Mouse (Mus musculus): ENCODE results near the gene Skiv2l. TPM values are rescaled to one million over a fixed set of nuclear protein-coding genes. Genes with fewer than 3 reads are reported as not detected.

Skiv2l gene
- polyA plus RNA-seq (2012; rRNA removed): 58.2 and 69.5 TPM in 2 replicates

GRCm38 (mm10) chr17:34849722-34850516 lies at the start of gene Skiv2l, which contains the start of gene Nelfe:
TSS of gene Skiv2l (minus strand) at chr17:34850210.
TSS of gene Nelfe (plus strand) at chr17:34850391.
- 2% methylated on average over 65 of the region's 65 CpGs for WGBS
- Histone ChIP-seq H3K4me3 (ENCODE audit: insufficient read depth, low read depth, low read length) (peak within 1 kb of the TSS; percentile 71), H3K36me3 (ENCODE audit: control insufficient read depth, insufficient read depth, low read length) (no peaks in the 10 kb centered on the region), H3K4me1 (ENCODE audit: control insufficient read depth, insufficient read depth, low read length) (peaks cover 7% of the 10 kb centered on the region; the same call in 1 of the 2 replicates), H3K27me3 (replicated peaks; ENCODE audit: control insufficient read depth, insufficient read depth, low read length) (no peaks in the 10 kb centered on the region), H3K27ac (ENCODE audit: insufficient read depth, low read depth, low read length) (peak within 1 kb of the TSS; percentile 10; the same call in 1 of the 2 replicates)
- no peak for TF ChIP-seq POLR2A (IDR thresholded peaks at IDR 0.05; ENCODE audit: low read depth, low read length)
- 0 out of 2 replicates have a peak, but pooled peaks have one; percentile 19 for TF ChIP-seq CTCF (conservative IDR thresholded peaks at IDR 0.05; ENCODE audit: insufficient read depth, insufficient read length, low read depth, low read length)
- DNase-seq: peak; percentile 98

- Histone ChIP-seq H3K36me3 (ENCODE audit: control insufficient read depth, insufficient read depth, low read length) (no peaks in the 10 kb centered on the region; the same call in 1 of the 2 replicates), H3K27ac (ENCODE audit: insufficient read depth, low read depth, low read length) (peak overlapping the region; percentile 85), H3K27me3 (replicated peaks; ENCODE audit: control insufficient read depth, insufficient read depth, low read length) (no peaks in the 10 kb centered on the region), H3K4me1 (ENCODE audit: control insufficient read depth, insufficient read depth, low read length) (no peaks in the 10 kb centered on the region), H3K4me3 (ENCODE audit: insufficient read depth, low read depth, low read length) (peak overlapping the region; percentile 89)
- WGBS: under 1% methylated on average over 35 of the region's 45 CpGs
- TF ChIP-seq POLR2A (IDR thresholded peaks at IDR 0.05; ENCODE audit: low read depth, low read length): no peak
- no peak for TF ChIP-seq CTCF (conservative IDR thresholded peaks at IDR 0.05; ENCODE audit: insufficient read depth, insufficient read length, low read depth, low read length)
- DNase-seq: peak; percentile 68
These were observed 49.3 kb upstream of the Skiv2l start for GRCm38 (mm10) chr17:34899053-34899889.

- TF ChIP-seq POLR2A (IDR thresholded peaks at IDR 0.05; ENCODE audit: low read depth, low read length) (no peak), CTCF (conservative IDR thresholded peaks at IDR 0.05; ENCODE audit: insufficient read depth, insufficient read length, low read depth, low read length) (no peak)
- DNase-seq: peak; percentile 19
- WGBS: 0% methylated on average over 29 of the region's 47 CpGs
These were observed 48.7 kb upstream of the Skiv2l start for GRCm38 (mm10) chr17:34898706-34899052.

GRCm38 (mm10) chr17:34898160-34898586 lies 48.2 kb upstream of the Skiv2l start, which contains the start of the genes C2 and Ehmt2:
TSS of gene C2 (minus strand) at chr17:34898265.
TSS of gene Ehmt2 (plus strand) at chr17:34898469.
- Histone ChIP-seq H3K27me3 (replicated peaks; ENCODE audit: control insufficient read depth, insufficient read depth, low read length) (no peaks in the 10 kb centered on the region), H3K4me3 (ENCODE audit: insufficient read depth, low read depth, low read length) (peak within 1 kb of the TSS; percentile 89), H3K36me3 (ENCODE audit: control insufficient read depth, insufficient read depth, low read length) (no peaks in the 10 kb centered on the region; the same call in 1 of the 2 replicates), H3K4me1 (ENCODE audit: control insufficient read depth, insufficient read depth, low read length) (no peaks in the 10 kb centered on the region; the same call in 1 of the 2 replicates), H3K27ac (ENCODE audit: insufficient read depth, low read depth, low read length) (peak within 1 kb of the TSS; percentile 87)
- no peak for TF ChIP-seq CTCF (conservative IDR thresholded peaks at IDR 0.05; ENCODE audit: insufficient read depth, insufficient read length, low read depth, low read length)
- TF ChIP-seq POLR2A (IDR thresholded peaks at IDR 0.05; ENCODE audit: low read depth, low read length): no peak
- under 1% methylated on average over 27 of the region's 44 CpGs for WGBS
- peak; percentile 87 for DNase-seq

More at GRCm38 (mm10) chr17:34898706-34899052, 48.7 kb upstream of the Skiv2l start:
- Histone ChIP-seq H3K27me3 (replicated peaks; ENCODE audit: control insufficient read depth, insufficient read depth, low read length) (no peaks in the 10 kb centered on the region), H3K4me1 (ENCODE audit: control insufficient read depth, insufficient read depth, low read length) (no peaks in the 10 kb centered on the region; the same call in 1 of the 2 replicates), H3K36me3 (ENCODE audit: control insufficient read depth, insufficient read depth, low read length) (no peaks in the 10 kb centered on the region; the same call in 1 of the 2 replicates), H3K27ac (ENCODE audit: insufficient read depth, low read depth, low read length) (no peak overlapping the region), H3K4me3 (ENCODE audit: insufficient read depth, low read depth, low read length) (peak overlapping the region; percentile 89)

- no peaks in the 10 kb centered on the region; the same call in 1 of the 2 replicates for H3K36me3 ChIP-seq (ENCODE audit: control insufficient read depth, insufficient read depth, low read length)
- peak overlapping the region; percentile 87 for H3K27ac ChIP-seq (ENCODE audit: insufficient read depth, low read depth, low read length)
- DNase-seq: peak; percentile 47
- H3K4me3 ChIP-seq (ENCODE audit: insufficient read depth, low read depth, low read length): peak overlapping the region; percentile 89
- WGBS: 17% methylated on average over 10 of the region's 10 CpGs
- no peaks in the 10 kb centered on the region; the same call in 1 of the 2 replicates for H3K4me1 ChIP-seq (ENCODE audit: control insufficient read depth, insufficient read depth, low read length)
- no peaks in the 10 kb centered on the region for H3K27me3 ChIP-seq (replicated peaks; ENCODE audit: control insufficient read depth, insufficient read depth, low read length)
- TF ChIP-seq CTCF (conservative IDR thresholded peaks at IDR 0.05; ENCODE audit: insufficient read depth, insufficient read length, low read depth, low read length) (no peak), POLR2A (IDR thresholded peaks at IDR 0.05; ENCODE audit: low read depth, low read length) (no peak)
These were observed 47.6 kb upstream of the Skiv2l start for GRCm38 (mm10) chr17:34897373-34898159.

GRCm38 (mm10) chr17:34896366-34896765 lies 46.4 kb upstream of the Skiv2l start:
- TF ChIP-seq CTCF (conservative IDR thresholded peaks at IDR 0.05; ENCODE audit: insufficient read depth, insufficient read length, low read depth, low read length) (no peak), POLR2A (IDR thresholded peaks at IDR 0.05; ENCODE audit: low read depth, low read length) (no peak)
- H3K27me3 ChIP-seq (replicated peaks; ENCODE audit: control insufficient read depth, insufficient read depth, low read length): no peaks in the 10 kb centered on the region
- H3K4me3 ChIP-seq (ENCODE audit: insufficient read depth, low read depth, low read length): no peak overlapping the region
- no peaks in the 10 kb centered on the region for H3K36me3 ChIP-seq (ENCODE audit: control insufficient read depth, insufficient read depth, low read length)
- no peak overlapping the region for H3K27ac ChIP-seq (ENCODE audit: insufficient read depth, low read depth, low read length)
- peak; percentile 19 for DNase-seq
- no peaks in the 10 kb centered on the region; the same call in 1 of the 2 replicates for H3K4me1 ChIP-seq (ENCODE audit: control insufficient read depth, insufficient read depth, low read length)
- 83% methylated on average over 17 of the region's 17 CpGs for whole genome bisulfite sequencing

All from kidney, adult 2 months (tissue).